Mouse (Mus musculus): ENCODE data around the gene Spata31d1d. TPM values are rescaled to one million over a fixed set of nuclear protein-coding genes. Genes with fewer than 3 reads are reported as not detected.

The Spata31d1d gene
- not detected for total RNA-seq (2023)

GRCm38 (mm10) chr13:59731652-59732051 lies at the start of gene Spata31d1d:
Spata31d1d (minus strand) TSS chr13:59731752.

GRCm38 (mm10) chr13:59769296-59770163 lies 38.0 kb upstream of the Spata31d1d start, which contains the start of gene Isca1:
Isca1 (minus strand) TSS chr13:59769810.

GRCm38 (mm10) chr13:59746711-59747110 lies 15.2 kb upstream of the Spata31d1d start, which contains the start of gene 1700014D04Rik:
1700014D04Rik (minus strand) TSS chr13:59746752.

GRCm38 (mm10) chr13:59711984-59712383 lies 19.6 kb downstream of the Spata31d1d start, which contains the start of gene Spata31d1b:
Spata31d1b (plus strand) TSS chr13:59712284.

GRCm38 (mm10) chr13:59710230-59710629 lies 21.3 kb downstream of the Spata31d1d start, which contains the start of gene Spata31d1a:
Spata31d1a (minus strand) TSS chr13:59710330.

GRCm38 (mm10) chr13:59694008-59694407 lies 37.5 kb downstream of the Spata31d1d start, which contains the start of gene 4921517D22Rik:
4921517D22Rik (minus strand) TSS chr13:59694108.

Other genes with a start within 250 kb of the Spata31d1d start
- gene Agtpbp1, start 146.5 kb downstream of the Spata31d1d start, total RNA-seq (2023) = 10 to 100 TPM; 48.8 to 65.0 TPM
- gene Naa35, start 146.5 kb downstream of the Spata31d1d start, total RNA-seq (2023) = 10 to 100 TPM; 76.6 to 79.5 TPM
- gene Golm1, start 55.9 kb downstream of the Spata31d1d start, total RNA-seq (2023) = 10 to 100 TPM; 24.9 to 29.8 TPM
- not detected for gene 4921517D22Rik, start 37.6 kb downstream of the Spata31d1d start, total RNA-seq (2023)
- not detected for gene Spata31d1a, start 21.4 kb downstream of the Spata31d1d start, total RNA-seq (2023)
- gene Spata31d1b, start 19.5 kb downstream of the Spata31d1d start, total RNA-seq (2023) = not detected
- under 1 TPM in 1 of 2 experiments, not detected in 1; 0.52 TPM for gene 1700014D04Rik, start 15.0 kb upstream of the Spata31d1d start, total RNA-seq (2023)
- gene Isca1, start 38.1 kb upstream of the Spata31d1d start, total RNA-seq (2023) = 10 to 100 TPM; 89.2 to 92.5 TPM
- not detected for gene Gm49354, start 50.5 kb upstream of the Spata31d1d start, total RNA-seq (2023)
- 100 to 1,000 TPM; 266 to 268 TPM for gene Tut7, start 91.4 kb upstream of the Spata31d1d start, total RNA-seq (2023)